Mouse (Mus musculus) left cerebral cortex, adult 2 months (tissue): ENCODE results near the gene Hmx2. TPM values are rescaled to one million over a fixed set of nuclear protein-coding genes. Genes with fewer than 3 reads are reported as not detected.

Experiments used
- DNase-seq, 2 experiments: peaks; one replicate each; pipeline ENCODE4 v3.0.0; 2021 to 2022; ENCODE audit warnings: low spot score in 2 of 2, mixed read lengths in 1 of 2; ENCODE audit errors: extremely low spot score in 1 of 2
- H3K27ac ChIP-seq: fragments of 200-600 bp; 2 replicates; pipeline ENCODE4 v1.8.1; 2022
- H3K4me3 ChIP-seq: fragments of 200-600 bp; 2 replicates; pipeline ENCODE4 v1.8.1; 2022
- CTCF ChIP-seq: fragments of 200-600 bp; IDR thresholded peaks from 2 replicates; pipeline ENCODE4 v1.8.1; 2022; ENCODE audit warnings: antibody characterized with exemption, mild to moderate bottlenecking, moderate library complexity
- intact Hi-C: fragments of 180-260 bp; cut with DNase I; formaldehyde crosslinking; loops from one replicate; pipeline ENCODE4 v1.15.1; 2025
- total RNA-seq, 2 experiments: library from RNA; stranded (reverse); gene quantifications; 2 replicates each; pipeline ENCODE4 v1.2.3; 2021

Gene Hmx2
- total RNA-seq, 2 experiments from 2014 or later, result not detected

DNA sequence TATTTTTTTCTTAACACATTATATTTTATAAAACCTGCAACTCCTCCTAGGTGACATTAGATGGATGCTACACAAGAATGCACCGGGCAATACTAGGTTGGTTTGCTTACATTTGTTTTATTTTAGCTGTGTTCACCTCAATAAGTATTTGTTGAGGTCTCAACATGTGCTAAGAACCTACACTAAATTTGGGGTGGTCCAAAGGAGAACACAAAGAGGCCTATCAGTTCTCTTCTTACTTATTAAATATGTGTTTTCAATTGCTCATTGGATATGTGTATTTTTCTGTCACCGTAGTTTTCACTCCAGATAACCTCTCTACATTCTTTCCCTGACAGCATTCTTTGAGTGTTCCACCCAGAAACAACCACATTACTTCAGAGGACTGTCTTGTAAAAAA lies 9.2 kb downstream of the Hmx2 start:
- intact Hi-C loops, result loop anchor here (2.0 to 5.0 kb wide), 2 partner anchors 17 to 195 kb away; partner anchors contain the start of gene 2310057M21Rik
- Histone ChIP-seq H3K27ac (no peak overlapping the region), H3K4me3 (no peak overlapping the region)
- no peak for TF ChIP-seq CTCF
- no peak for DNase-seq

DNA sequence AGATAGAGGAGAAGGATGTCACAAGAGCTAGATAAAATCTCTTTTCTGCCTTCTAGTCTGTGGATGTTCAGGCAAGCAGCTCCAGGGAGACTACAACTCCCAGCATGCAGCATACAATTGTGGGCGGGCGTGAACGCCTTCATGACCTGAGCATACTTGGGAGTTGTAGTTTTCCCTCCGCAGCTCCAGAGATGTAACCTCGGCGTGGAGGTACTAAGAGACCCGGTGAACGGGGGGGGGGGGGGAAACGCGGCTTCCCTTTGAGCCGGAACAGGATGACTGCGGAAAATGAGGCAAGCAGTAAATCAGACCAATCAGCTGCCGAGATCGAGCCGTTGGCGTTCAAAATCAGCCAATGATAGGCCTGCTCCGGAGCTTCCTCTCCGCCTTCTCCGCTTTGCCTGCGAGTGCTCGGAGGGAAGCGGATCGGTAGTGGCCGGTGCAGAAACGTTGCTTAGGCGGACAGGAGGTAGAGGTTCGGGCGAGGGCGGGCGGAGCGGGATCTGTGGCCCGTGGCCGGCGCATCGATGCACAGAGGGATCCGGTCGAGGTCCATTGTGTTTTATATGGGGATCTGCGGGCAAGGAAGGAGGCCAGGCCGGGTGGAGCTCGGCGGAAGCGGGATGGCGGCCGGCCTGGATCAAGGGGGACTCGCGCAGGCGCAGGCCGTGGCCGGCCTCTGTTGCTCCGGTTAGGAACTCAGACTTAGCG lies 11.6 kb downstream of the Hmx2 start, which contains the start of gene Bub3:
Gene Bub3, plus strand, starts transcription at position 237 of the 711 bp plus-strand sequence.
- Histone ChIP-seq H3K27ac (peak within 1 kb of the TSS; percentile 90), H3K4me3 (peak within 1 kb of the TSS; percentile 81)
- intact Hi-C loops, result loop anchor here (5.0 kb wide), 2 partner anchors 148 to 198 kb away; partner anchors contain the start of genes 2310057M21Rik, Acadsb and Ikzf5
- peak; percentile 84 to 88 for DNase-seq
- no peak for TF ChIP-seq CTCF

DNA sequence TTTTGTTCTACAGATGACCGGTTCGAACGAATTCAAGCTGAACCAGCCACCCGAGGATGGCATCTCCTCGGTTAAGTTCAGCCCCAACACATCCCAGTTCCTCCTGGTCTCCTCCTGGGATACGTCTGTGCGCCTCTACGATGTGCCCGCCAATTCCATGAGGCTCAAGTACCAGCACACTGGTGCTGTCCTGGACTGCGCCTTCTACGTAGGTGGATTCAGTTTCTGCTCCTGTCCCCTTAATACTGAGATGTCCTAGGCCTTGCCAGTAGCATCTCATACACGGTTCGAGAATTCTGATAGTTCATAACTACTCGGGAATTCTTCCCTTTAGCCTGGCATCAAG lies 12.1 kb downstream of the Hmx2 start:
- Histone ChIP-seq H3K4me3 (peak overlapping the region; percentile 81), H3K27ac (peak overlapping the region; percentile 90)
- TF ChIP-seq CTCF, result no peak
- intact Hi-C loops, result loop anchor here (5.0 kb wide), 1 partner anchor 148 kb away; the partner anchor contains the start of genes Acadsb and Ikzf5
- no peak for DNase-seq

DNA sequence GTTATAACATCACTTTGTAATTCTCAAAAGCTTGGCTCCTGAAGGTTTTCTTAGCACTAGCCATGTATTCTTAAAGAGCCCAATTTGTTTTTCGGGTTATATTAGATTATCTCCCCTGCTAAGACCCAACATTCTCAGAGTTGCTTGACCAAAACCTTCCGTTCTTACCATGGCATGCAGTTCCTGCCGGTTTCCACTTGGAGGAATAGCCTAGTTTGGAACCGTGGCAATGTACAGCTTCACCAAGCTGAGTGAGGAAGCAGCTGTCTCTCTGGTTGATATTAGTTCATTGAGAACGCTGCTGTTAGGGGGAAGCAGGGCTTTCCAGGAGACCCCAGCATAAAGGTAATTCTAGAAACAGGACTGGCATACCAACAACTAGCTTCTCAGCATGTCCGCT lies 26.7 kb downstream of the Hmx2 start:
- intact Hi-C loops, result loop anchor here (10.0 kb wide), 2 partner anchors 170 to 310 kb away; no protein-coding TSS in a partner anchor
- H3K4me3 ChIP-seq, result no peak overlapping the region
- H3K27ac ChIP-seq, result no peak overlapping the region
- peak; percentile 39 for TF ChIP-seq CTCF
- DNase-seq, result no peak

DNA sequence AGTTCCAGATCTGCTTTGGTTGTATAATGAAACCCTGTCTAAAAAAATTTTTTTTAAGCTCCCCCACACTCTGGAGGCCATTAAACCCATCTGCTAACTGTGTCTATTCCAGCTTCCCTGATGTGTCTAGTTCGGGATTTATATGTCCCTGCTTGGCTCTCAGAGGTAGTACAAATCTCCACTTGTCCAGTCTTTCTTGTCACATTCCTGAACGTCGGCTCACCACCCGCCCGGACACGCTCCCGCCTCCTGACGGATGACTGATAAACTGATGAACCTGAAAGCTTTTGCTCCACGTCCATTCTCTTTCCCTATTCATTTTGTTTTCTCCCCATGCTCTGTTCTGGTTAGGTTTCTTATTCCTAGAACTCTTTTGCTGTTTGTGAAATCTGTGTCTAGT lies 33.6 kb downstream of the Hmx2 start:
- Histone ChIP-seq H3K4me3 (no peak overlapping the region), H3K27ac (no peak overlapping the region)
- TF ChIP-seq CTCF, result no peak
- intact Hi-C loops, result no loop called here
- no peak for DNase-seq

DNA sequence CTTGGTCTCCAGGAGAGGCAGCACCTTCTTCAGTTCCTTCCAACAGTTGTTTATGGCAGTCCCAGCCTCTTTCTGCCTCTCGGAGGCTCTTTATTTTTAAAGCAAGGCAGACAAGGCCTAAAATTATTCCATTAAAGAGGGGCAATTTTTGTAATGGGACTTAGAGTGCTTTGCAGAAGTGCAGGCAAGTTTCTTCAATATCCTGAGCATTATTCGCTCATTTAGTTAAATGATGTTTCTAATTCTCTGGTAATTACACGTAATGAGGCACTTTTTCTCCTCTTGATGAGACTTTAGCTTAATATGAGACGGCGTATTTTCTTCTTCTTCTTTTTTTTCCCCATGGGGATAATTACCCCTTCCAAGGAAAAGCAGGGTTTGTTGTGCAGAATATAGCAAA lies 37.0 kb downstream of the Hmx2 start:
- no peak for DNase-seq
- TF ChIP-seq CTCF, result no peak
- H3K4me3 ChIP-seq, result no peak overlapping the region
- H3K27ac ChIP-seq, result no peak overlapping the region
- intact Hi-C loops, result no loop called here

DNA sequence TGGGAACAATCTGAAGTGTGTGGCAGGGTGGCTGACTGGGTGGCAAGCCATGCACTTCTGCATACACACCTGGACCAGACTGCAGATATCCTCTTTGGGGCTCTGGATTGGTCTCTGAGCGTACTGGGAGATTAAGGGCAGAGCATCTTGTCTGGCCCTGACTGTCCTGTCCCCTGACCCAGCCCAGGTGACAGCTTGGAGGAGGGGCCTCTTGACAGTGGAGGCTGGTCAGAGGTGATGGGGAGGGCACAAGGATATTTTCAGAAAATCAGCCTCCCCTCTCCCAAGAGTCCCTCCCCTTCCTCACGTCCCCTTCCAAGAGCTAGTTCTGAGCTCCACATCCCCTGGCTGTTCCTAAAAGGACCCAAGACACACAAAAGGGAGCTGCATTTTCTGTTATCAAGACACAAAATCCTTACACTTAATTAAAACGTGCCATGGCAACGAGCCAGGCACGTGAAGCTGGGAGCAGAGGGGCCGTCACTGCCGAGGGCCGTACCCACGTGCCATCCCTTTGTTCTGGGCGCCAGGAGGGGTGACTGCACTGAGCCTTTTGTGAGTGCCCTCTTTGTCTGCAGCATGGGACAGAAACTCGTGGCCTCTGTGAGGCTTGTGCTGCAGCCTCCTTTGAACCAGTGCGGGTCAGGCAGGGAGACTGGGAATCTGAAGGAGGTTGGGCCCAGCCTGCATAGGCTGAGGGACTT lies 49.4 kb downstream of the Hmx2 start:
- H3K27ac ChIP-seq, result no peak overlapping the region
- intact Hi-C loops, result loop anchor here (2.0 to 5.0 kb wide), 2 partner anchors 149 to 284 kb away; no protein-coding TSS in a partner anchor
- TF ChIP-seq CTCF, result no peak
- no peak overlapping the region for H3K4me3 ChIP-seq
- peak in 1 of 2 experiments; percentile 12 for DNase-seq

DNA sequence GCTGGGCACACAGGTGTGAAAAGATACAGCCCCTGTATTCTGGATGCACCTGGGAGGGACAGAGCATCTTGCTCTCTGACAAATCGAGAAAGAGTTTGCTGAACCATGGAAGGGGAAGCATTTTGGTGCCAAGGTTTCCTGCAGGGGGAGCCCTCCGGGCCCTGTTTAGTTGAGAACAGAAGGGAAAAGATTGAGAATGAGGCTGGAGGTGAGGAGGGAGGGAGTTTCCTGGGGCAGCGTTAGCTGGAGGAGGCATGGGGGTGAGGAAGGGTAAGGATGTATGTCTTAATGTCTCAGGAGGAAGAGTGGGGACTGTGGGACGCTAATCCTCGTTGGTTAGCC lies 49.9 kb downstream of the Hmx2 start:
- no peak overlapping the region for H3K27ac ChIP-seq

DNA sequence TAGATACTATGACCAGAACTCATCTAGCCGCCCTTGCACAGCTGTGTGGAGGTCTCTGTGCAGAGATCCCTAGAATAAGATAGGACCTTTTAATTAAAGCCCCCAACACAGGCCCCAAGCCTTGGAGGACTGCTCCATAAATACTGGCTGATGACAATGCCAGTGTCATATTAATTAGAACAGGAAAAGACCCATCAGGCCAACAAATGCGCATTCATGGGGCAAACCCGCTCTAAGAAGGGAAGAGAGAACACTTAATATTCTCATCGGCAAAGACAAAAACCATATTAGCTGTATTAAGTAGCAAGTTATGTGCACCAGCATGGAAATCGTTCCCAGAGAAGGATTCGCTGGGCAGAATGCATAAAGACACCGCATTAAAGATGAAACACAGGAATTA lies 53.5 kb downstream of the Hmx2 start:
- Histone ChIP-seq H3K4me3 (no peak overlapping the region), H3K27ac (no peak overlapping the region)
- no peak for DNase-seq
- intact Hi-C loops, result no loop called here
- no peak for TF ChIP-seq CTCF

More for the DNA sequence above, 49.9 kb downstream of the Hmx2 start:
- intact Hi-C loops, result loop anchor here (2.0 to 5.0 kb wide), 2 partner anchors 148 to 284 kb away; no protein-coding TSS in a partner anchor
- DNase-seq, result peak; percentile 30 to 35
- no peak overlapping the region for H3K4me3 ChIP-seq
- peak; percentile 64 for TF ChIP-seq CTCF

DNA sequence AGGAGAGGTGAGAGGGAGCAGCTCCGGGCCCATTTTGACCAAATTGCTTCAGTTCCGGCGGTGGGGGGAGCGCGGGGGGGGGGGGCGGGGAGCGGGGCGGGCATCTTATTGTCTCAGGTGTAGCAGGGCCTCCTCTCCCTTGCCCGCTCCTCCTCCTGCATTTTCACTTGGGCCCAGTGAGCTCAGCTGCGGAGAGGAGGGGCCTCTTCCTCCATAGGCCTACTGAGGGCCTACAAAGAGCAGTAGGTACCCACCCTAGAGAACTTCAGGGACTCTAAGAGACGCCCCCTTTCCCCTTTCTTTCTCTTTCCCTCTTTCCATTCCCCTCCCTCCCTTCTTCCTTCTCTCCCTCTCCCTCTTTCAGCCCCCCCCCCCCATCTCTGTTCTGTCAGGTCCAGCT lies 54.6 kb downstream of the Hmx2 start:
- DNase-seq, result no peak
- Histone ChIP-seq H3K4me3 (no peak overlapping the region), H3K27ac (no peak overlapping the region)
- intact Hi-C loops, result no loop called here
- no peak for TF ChIP-seq CTCF

DNA sequence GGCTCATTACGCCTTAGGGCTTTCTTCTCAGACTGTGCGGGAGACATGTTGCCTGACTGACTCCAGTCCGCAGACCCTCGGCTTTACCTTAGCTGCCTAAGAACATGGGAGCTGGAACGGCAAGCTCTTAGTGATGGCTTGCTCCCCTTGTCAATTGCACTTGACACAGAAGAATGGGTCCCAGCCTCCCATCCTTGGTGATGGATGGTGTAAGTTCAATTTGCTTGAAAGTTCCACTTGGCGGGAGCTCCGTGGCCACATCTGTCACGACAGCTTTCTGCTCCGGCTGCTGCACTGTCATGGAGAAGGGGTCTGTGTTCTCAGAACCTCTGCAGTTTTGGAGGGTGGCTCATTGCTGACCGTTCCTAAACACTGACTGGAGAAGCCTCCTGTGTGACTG lies 56.4 kb downstream of the Hmx2 start:
- intact Hi-C loops, result no loop called here

DNA sequence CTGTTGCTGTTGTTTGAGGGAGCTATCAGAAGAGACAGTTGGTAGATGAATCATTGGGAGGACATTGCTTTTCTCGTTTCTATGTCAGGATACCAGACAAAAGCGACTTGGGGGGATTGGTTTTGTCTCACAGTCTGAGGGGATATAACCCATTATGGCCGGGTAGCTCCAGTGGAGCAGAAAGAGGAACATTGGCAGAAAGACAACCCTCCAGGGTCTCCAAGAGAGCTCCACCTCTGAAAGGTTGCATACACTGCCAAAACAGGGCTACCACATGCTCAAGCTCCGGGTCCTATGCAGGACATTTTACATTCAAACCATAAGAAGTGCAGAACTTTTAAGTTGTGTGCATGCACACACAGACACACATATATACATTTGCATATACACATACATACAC lies 56.9 kb downstream of the Hmx2 start:
- intact Hi-C loops, result no loop called here
- no peak overlapping the region for H3K4me3 ChIP-seq
- TF ChIP-seq CTCF, result no peak
- no peak overlapping the region for H3K27ac ChIP-seq
- no peak for DNase-seq

More for the DNA sequence above, 56.4 kb downstream of the Hmx2 start:
- TF ChIP-seq CTCF, result no peak
- Histone ChIP-seq H3K4me3 (no peak overlapping the region), H3K27ac (no peak overlapping the region)
- DNase-seq, result no peak

Other genes starting within 250 kb of the Hmx2 start
- under 1 TPM in 1 of 2 experiments, not detected in 1; 0.26 TPM for gene Cuzd1, start 226.5 kb upstream of the Hmx2 start, total RNA-seq
- gene Fam24b, start 219.3 kb upstream of the Hmx2 start, total RNA-seq, result not detected
- not detected for gene Fam24a, start 214.9 kb upstream of the Hmx2 start, total RNA-seq
- 10 to 100 TPM; 24.8 to 28.8 TPM for gene 2310057M21Rik, start 186.0 kb upstream of the Hmx2 start, total RNA-seq
- 10 to 100 TPM; 53.4 to 54.2 TPM for gene Pstk, start 177.6 kb upstream of the Hmx2 start, total RNA-seq
- gene Ikzf5, start 138.3 kb upstream of the Hmx2 start, total RNA-seq, result 10 to 100 TPM; 49.3 to 49.5 TPM
- gene Acadsb, start 138.2 kb upstream of the Hmx2 start, total RNA-seq, result 10 to 100 TPM; 84.8 to 89.9 TPM
- not detected for gene Hmx3, start 5.9 kb upstream of the Hmx2 start, total RNA-seq
- 10 to 100 TPM; 59.6 to 62.2 TPM for gene Bub3, start 11.4 kb downstream of the Hmx2 start, total RNA-seq